Mouse (Mus musculus) intestine, embryonic 15.5 days (tissue): ENCODE measurements around the gene Rgs16. TPM values are rescaled to one million over a fixed set of nuclear protein-coding genes. Genes with fewer than 3 reads are reported as not detected.
A peak's percentile ranks its signal among the peaks of the same experiment; 100 is the strongest.

Experiments
- ATAC-seq: fragments of 200-750 bp; cut with Nextera tagmentation; 2 replicates; pipeline ENCODE4 v1.8.0; 2017; ENCODE audit warnings: moderate TSS enrichment, moderate library complexity
- H3K27ac ChIP-seq: fragments of 300-500 bp; sonication (generic); 2 replicates; pipeline ENCODE4 v1.5.1; 2015; ENCODE audit warnings: mild to moderate bottlenecking, inconsistent platforms
- H3K27me3 ChIP-seq: fragments of 300-500 bp; sonication (generic); replicated peaks from 2 replicates; pipeline ENCODE4 v1.6.1; 2015; ENCODE audit warnings: inconsistent platforms
- H3K36me3 ChIP-seq: fragments of 300-500 bp; sonication (generic); 2 replicates; pipeline ENCODE4 v1.6.1; 2015; ENCODE audit warnings: inconsistent platforms
- H3K4me1 ChIP-seq: fragments of 300-500 bp; sonication (generic); replicated peaks from 2 replicates; pipeline ENCODE4 v1.6.1; 2015; ENCODE audit warnings: inconsistent platforms
- H3K4me2 ChIP-seq: fragments of 300-500 bp; sonication (generic); replicated peaks from 2 replicates; pipeline ENCODE4 v1.6.1; 2015; ENCODE audit warnings: mild to moderate bottlenecking, inconsistent platforms
- H3K4me3 ChIP-seq: fragments of 300-500 bp; sonication (generic); replicated peaks from 2 replicates; pipeline ENCODE4 v1.5.1; 2015; ENCODE audit warnings: inconsistent platforms
- H3K9ac ChIP-seq: fragments of 300-500 bp; sonication (generic); 2 replicates; pipeline ENCODE4 v1.6.1; 2015; ENCODE audit warnings: inconsistent platforms
- H3K9me3 ChIP-seq: fragments of 300-500 bp; sonication (generic); 2 replicates; pipeline ENCODE4 v1.6.1; 2016; ENCODE audit warnings: inconsistent platforms
- WGBS: fragments of 180-500 bp; shearing (Covaris S2); methylation state at CpG from one replicate; pipeline ENCODE4 v1.1.7; 2015; 5-methylcytosine and 5-hydroxymethylcytosine counted together
- polyA plus RNA-seq: library from polyadenylated mRNA; unstranded; fragments of >200 nt; fragmentation: Nextera tagmentation; extraction: Ambion mirVana; gene quantifications from 2 replicates; pipeline ENCODE4 v1.2.1, GENCODE M21; 2015

Gene Rgs16
- 4.8 and 5.1 TPM in 2 replicates for polyA plus RNA-seq

DNA sequence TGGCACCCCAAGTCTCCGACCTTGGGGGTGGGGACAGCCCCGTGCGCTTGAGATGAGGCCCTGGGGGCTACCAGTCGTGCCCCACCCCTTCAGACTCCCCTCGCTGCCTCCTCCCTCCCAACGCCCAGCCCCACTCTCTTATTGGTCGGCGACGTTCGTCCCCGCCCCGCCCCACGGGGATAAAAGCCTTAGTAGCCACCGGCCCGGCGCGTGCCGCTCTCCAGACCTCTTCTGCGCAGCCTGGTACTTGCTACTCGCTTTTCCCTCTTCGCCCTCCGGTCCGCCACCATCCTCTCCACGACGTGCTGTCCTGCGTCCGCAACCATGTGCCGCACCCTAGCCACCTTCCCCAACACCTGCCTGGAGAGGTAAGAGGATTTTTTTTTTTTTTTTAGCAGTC, at the start of gene Rgs16:
Gene Rgs16 (plus strand): TSS at position 205 of the 400 bp plus-strand sequence.
- no peaks in the 10 kb centered on the region for H3K36me3 ChIP-seq
- H3K4me2 ChIP-seq, result peak within 1 kb of the TSS; percentile 83
- H3K4me3 ChIP-seq, result peak within 1 kb of the TSS; percentile 37
- H3K9me3 ChIP-seq, result no peaks in the 10 kb centered on the region
- WGBS, result under 1% methylated on average over 28 of the region's 28 CpGs
- H3K9ac ChIP-seq, result peak within 1 kb of the TSS; percentile 32
- ATAC-seq, result peak; percentile 83
- H3K27ac ChIP-seq, result no peak within 1 kb of the TSS
- peaks cover 39% of the 10 kb centered on the region for H3K27me3 ChIP-seq
- peaks cover 4% of the 10 kb centered on the region; the same call in 1 of the 2 replicates for H3K4me1 ChIP-seq

GRCm38 (mm10) chr1:153692526-153692925, 47.6 kb upstream of the Rgs16 start:
- no peak overlapping the region for H3K4me3 ChIP-seq
- no peak overlapping the region for H3K4me2 ChIP-seq
- H3K9me3 ChIP-seq, result no peaks in the 10 kb centered on the region
- H3K9ac ChIP-seq, result no peak overlapping the region
- H3K27ac ChIP-seq, result no peak overlapping the region
- WGBS, result 68% methylated on average over 6 of the region's 6 CpGs
- ATAC-seq, result no peak
- H3K36me3 ChIP-seq, result no peaks in the 10 kb centered on the region
- no peaks in the 10 kb centered on the region for H3K27me3 ChIP-seq
- H3K4me1 ChIP-seq, result no peaks in the 10 kb centered on the region

- H3K4me3 ChIP-seq, result no peak overlapping the region
- H3K9me3 ChIP-seq, result no peaks in the 10 kb centered on the region
- H3K4me1 ChIP-seq, result no peaks in the 10 kb centered on the region
- no peak for ATAC-seq
- 74% methylated on average over 6 of the region's 6 CpGs for WGBS
- no peaks in the 10 kb centered on the region for H3K27me3 ChIP-seq
- H3K9ac ChIP-seq, result no peak overlapping the region
- H3K36me3 ChIP-seq, result no peaks in the 10 kb centered on the region
- H3K27ac ChIP-seq, result no peak overlapping the region
- no peak overlapping the region for H3K4me2 ChIP-seq
Observed at GRCm38 (mm10) chr1:153694372-153695120, 45.6 kb upstream of the Rgs16 start.

DNA sequence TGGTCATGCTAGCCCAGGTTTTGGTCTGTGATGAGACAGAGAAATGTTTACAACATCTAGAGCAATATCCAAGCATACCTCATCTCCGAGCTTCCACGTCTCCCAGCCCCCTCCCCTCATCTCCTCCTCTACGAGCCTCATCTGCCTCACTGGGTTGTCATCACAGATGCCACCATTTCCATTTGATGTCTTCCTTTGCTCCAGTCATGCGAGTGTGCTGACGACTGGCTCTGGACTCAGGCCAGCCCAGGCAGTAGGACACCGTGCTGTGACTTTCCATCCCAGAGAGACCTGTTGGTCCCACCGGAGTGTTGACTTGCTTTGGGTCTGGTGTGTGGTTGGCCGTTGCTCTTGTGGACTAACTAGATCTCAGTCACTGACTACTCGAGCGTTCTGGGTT, 44.8 kb upstream of the Rgs16 start:
- Histone ChIP-seq H3K4me3 (no peak overlapping the region), H3K36me3 (no peaks in the 10 kb centered on the region), H3K9ac (no peak overlapping the region), H3K4me2 (no peak overlapping the region), H3K4me1 (no peaks in the 10 kb centered on the region), H3K27ac (no peak overlapping the region), H3K9me3 (no peaks in the 10 kb centered on the region), H3K27me3 (no peaks in the 10 kb centered on the region)
- WGBS, result 83% methylated on average over 10 of the region's 10 CpGs
- no peak for ATAC-seq

DNA sequence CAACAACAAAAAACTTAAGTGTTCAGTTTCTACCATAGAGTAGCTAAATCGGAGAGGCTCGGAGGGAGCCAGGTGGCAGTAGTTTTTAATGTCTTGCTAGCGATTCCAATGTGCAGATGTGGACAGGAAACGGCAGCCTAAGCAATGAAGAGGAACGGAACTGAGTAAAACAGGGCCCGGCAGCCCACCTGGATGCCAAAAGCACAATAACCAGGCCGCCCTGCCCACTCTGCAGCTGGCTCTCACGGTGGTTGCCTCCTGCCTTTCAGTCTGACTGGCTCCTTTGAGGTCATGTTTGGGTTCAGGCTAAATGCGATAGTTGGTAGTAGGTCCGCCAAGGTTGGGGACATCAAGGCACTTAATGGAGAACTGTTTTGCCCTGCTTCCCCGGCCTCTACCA, 44.1 kb upstream of the Rgs16 start:
- 92% methylated on average over 11 of the region's 11 CpGs for WGBS

GRCm38 (mm10) chr1:153696541-153696940, 43.6 kb upstream of the Rgs16 start:
- no peak for ATAC-seq
- 90% methylated on average over 4 of the region's 4 CpGs for WGBS
- no peaks in the 10 kb centered on the region for H3K36me3 ChIP-seq
- H3K4me1 ChIP-seq, result no peaks in the 10 kb centered on the region
- H3K9ac ChIP-seq, result no peak overlapping the region
- H3K4me2 ChIP-seq, result no peak overlapping the region
- no peak overlapping the region for H3K4me3 ChIP-seq
- H3K27me3 ChIP-seq, result no peaks in the 10 kb centered on the region
- H3K9me3 ChIP-seq, result no peaks in the 10 kb centered on the region
- H3K27ac ChIP-seq, result no peak overlapping the region

More for the DNA sequence above, 44.1 kb upstream of the Rgs16 start:
- no peaks in the 10 kb centered on the region for H3K36me3 ChIP-seq
- H3K27ac ChIP-seq, result no peak overlapping the region
- H3K4me2 ChIP-seq, result no peak overlapping the region
- H3K4me3 ChIP-seq, result no peak overlapping the region
- H3K27me3 ChIP-seq, result no peaks in the 10 kb centered on the region
- H3K4me1 ChIP-seq, result no peaks in the 10 kb centered on the region
- H3K9me3 ChIP-seq, result no peaks in the 10 kb centered on the region
- no peak for ATAC-seq
- H3K9ac ChIP-seq, result no peak overlapping the region

- no peaks in the 10 kb centered on the region for H3K27me3 ChIP-seq
- 76% methylated on average over 16 of the region's 16 CpGs for WGBS
- no peak overlapping the region for H3K27ac ChIP-seq
- no peaks in the 10 kb centered on the region for H3K9me3 ChIP-seq
- H3K4me3 ChIP-seq, result no peak overlapping the region
- H3K36me3 ChIP-seq, result no peaks in the 10 kb centered on the region
- H3K4me1 ChIP-seq, result no peaks in the 10 kb centered on the region
- no peak for ATAC-seq
- no peak overlapping the region for H3K4me2 ChIP-seq
- no peak overlapping the region for H3K9ac ChIP-seq
Observed at GRCm38 (mm10) chr1:153697581-153698251, 42.4 kb upstream of the Rgs16 start.

- H3K27ac ChIP-seq, result no peak overlapping the region
- H3K9ac ChIP-seq, result no peak overlapping the region
- no peak overlapping the region for H3K4me2 ChIP-seq
- H3K27me3 ChIP-seq, result no peaks in the 10 kb centered on the region
- 0 out of 2 replicates have a peak, but pooled peaks cover under 1% of the 10 kb centered on the region for H3K4me1 ChIP-seq
- no peak overlapping the region for H3K4me3 ChIP-seq
- 69% methylated on average over 7 of the region's 7 CpGs for WGBS
- no peaks in the 10 kb centered on the region for H3K36me3 ChIP-seq
- ATAC-seq, result no peak
- no peaks in the 10 kb centered on the region for H3K9me3 ChIP-seq
Observed at GRCm38 (mm10) chr1:153698311-153699084, 41.7 kb upstream of the Rgs16 start.

DNA sequence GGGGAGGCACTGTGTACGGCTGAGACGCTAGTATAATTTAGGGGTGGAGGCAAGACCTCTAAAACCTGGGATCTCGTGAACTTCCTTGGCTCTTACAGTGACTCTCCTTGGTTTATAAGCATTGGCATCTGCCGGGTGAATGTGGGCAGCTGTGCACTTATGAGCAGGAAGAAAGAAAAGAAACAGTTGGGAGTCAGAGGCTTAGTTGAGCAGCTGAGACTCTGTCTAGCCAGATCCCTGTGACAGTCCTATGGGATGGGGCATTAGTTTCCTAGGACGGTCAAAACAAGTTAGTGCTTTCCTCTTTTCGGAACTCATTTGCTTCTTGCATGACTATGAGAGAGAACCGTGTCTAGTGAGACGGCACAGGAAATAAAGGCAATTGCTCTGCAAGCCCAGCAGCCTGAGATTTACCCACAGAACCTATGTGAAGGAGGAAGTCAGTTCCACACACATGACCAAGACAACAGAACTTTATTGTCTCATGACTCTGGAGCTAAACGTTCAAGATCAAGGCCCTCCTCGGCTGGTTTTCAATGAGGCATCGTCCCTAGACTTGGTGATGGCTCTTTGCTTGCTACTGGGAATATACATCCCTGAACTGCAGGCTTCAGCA, 39.6 kb upstream of the Rgs16 start:
- 75% methylated on average over 11 of the region's 11 CpGs for WGBS
- Histone ChIP-seq H3K27ac (no peak overlapping the region), H3K4me2 (no peak overlapping the region), H3K4me1 (peaks cover 5% of the 10 kb centered on the region; the same call in 1 of the 2 replicates), H3K9me3 (no peaks in the 10 kb centered on the region), H3K9ac (no peak overlapping the region), H3K27me3 (no peaks in the 10 kb centered on the region), H3K36me3 (no peaks in the 10 kb centered on the region), H3K4me3 (no peak overlapping the region)
- no peak for ATAC-seq

DNA sequence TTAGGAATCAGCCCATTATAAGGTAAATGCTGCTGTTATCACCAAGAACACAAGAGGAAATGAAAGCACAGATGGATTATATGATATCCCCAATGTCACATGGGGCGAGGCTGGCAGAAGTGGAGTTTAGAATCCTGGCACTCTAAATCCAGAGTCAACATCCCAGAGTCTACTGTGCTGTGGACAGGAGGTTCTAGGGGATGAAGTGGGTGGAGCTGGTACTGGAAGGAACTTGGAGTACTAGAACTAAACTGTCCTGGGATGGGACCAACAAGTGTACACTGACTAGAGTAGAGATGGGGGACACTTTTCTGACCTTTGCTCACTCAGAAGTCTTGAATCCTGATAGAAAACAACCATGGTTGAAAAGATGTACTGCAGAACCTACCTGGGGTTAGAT, 38.7 kb upstream of the Rgs16 start:
- Histone ChIP-seq H3K9me3 (no peaks in the 10 kb centered on the region), H3K4me1 (peaks cover 5% of the 10 kb centered on the region; the same call in 1 of the 2 replicates), H3K27me3 (no peaks in the 10 kb centered on the region), H3K4me3 (no peak overlapping the region), H3K9ac (no peak overlapping the region), H3K4me2 (no peak overlapping the region), H3K36me3 (no peaks in the 10 kb centered on the region), H3K27ac (no peak overlapping the region)
- ATAC-seq, result no peak
- 88% methylated on average over 1 of the region's 1 CpGs for WGBS

DNA sequence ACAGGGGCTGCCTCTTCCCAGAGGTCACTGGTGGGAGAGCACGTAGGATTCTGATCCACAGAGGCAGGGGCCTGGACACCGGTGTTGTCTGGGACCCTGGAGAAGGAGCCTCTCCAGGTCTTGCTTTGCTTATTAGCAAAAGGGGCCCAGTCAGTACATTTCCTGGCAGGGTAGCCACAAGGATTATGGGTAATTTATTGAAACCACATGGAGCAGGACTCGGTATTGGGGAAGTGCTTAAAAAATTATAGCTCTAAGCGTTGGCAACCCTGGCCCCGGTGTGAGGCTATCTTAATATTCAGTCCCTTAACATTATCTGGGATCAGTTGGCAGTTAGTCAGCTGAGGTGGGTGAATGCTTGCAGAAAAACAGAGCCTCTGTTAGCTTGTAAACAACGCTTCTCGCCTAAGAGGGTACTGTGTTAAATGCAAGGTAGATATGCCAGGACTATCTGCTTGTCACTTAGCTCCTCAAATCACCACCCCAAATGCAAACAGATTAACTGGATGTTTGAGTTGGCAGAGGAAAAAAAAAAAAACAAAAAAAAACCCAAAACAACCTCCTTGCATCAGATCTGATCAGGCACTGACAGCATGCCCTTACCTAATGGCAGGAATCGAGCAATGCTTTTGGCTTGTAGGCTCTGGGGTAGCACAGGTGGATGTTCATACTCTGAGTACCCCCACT, 37.8 kb upstream of the Rgs16 start:
- ATAC-seq, result no peak
- 77% methylated on average over 8 of the region's 8 CpGs for WGBS
- H3K4me1 ChIP-seq, result peaks cover 5% of the 10 kb centered on the region; the same call in 1 of the 2 replicates
- no peak overlapping the region for H3K4me3 ChIP-seq
- H3K9ac ChIP-seq, result no peak overlapping the region
- no peak overlapping the region for H3K27ac ChIP-seq
- H3K27me3 ChIP-seq, result no peaks in the 10 kb centered on the region
- no peak overlapping the region for H3K4me2 ChIP-seq
- no peaks in the 10 kb centered on the region for H3K36me3 ChIP-seq
- no peaks in the 10 kb centered on the region for H3K9me3 ChIP-seq
